9 mouse cellular contexts compared by ENCODE assay signal in the genomic region with DNA sequence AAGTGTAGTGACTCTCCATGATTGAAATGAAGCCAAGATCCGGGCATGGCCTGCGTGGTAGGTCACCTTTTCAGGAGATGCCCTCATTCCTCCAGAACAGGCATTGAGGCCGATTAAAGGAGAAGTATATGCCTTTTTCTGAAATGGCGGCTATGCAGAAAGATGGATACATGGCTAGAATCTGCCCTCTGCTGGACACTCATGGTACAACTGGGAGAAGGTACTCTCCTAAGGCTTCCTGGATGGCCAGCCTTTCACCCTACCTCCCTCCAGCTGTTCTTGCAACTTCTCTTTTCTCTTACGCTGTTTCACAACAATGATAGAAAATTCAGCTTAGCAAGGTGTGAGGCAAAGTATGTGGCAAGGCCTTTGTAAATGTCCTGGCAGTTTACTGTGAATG. TPM values are rescaled to one million over a fixed set of nuclear protein-coding genes. Genes with fewer than 3 reads are reported as not detected.
A peak's percentile ranks its signal among the peaks of the same experiment; 100 is the strongest.
DNase-seq lines count a peak whose midpoint lies in the region; ATAC-seq and TF ChIP-seq lines count a peak whose summit lies in the region.
"Had no signal": no experiment of that assay in that cellular context is flagged by ENCODE, and none has a peak within 500 bp of the region (broad histone marks: within the 10 kb centered on the region; RNA-seq: fewer than 3 reads in every experiment).

No protein-coding gene starts in this region.

- ATAC-seq in G1E (ENCODE audit: extremely low read depth, insufficient number of reproducible peaks, low FRiP score, poor library complexity, severe bottlenecking), result peak; percentile 28; the same call in 1 of the 2 replicates
- no peak for ATAC-seq in limb, embryonic 14.5 days (ENCODE audit: low FRiP score, low read depth)
- peak; percentile 86 for ATAC-seq in neutrophil, adult 5-6 weeks (ENCODE audit: extremely low read depth, insufficient number of reproducible peaks, low FRiP score, poor library complexity, severe bottlenecking)

- 43% methylated on average over 5 of the region's 5 CpGs for WGBS in cerebellum, adult 2 months
- 59% methylated on average over 5 of the region's 5 CpGs for WGBS in limb, embryonic 14.5 days

- no peak overlapping the region for H3K4me2 ChIP-seq in limb, embryonic 14.5 days (replicated peaks; ENCODE audit: low read depth, low read length, severe bottlenecking)
- H3K4me2 ChIP-seq: limb, embryonic 12.5 days had no signal

- H3K27ac ChIP-seq in cerebellum, adult 2 months (ENCODE audit: insufficient read depth, low read length), result no peak overlapping the region
- H3K27ac ChIP-seq in limb, embryonic 14.5 days (replicated peaks; ENCODE audit: low read depth, low read length), result no peak overlapping the region
- H3K27ac ChIP-seq: limb, embryonic 12.5 days had no signal

- TF ChIP-seq CTCF in G1E (IDR thresholded peaks at IDR 0.05; ENCODE audit: low read depth, low read length), result peak; percentile 54
- peak; percentile 59 for TF ChIP-seq CTCF in cerebellum, adult 2 months (IDR thresholded peaks at IDR 0.05; ENCODE audit: borderline replicate concordance, insufficient read depth, low read depth, low read length)

- peaks cover 61% of the 10 kb centered on the region for H3K36me3 ChIP-seq in G1E (replicated peaks)
- H3K36me3 ChIP-seq in limb, embryonic 14.5 days (ENCODE audit: control insufficient read depth, insufficient read depth, low read length), result peaks cover 43% of the 10 kb centered on the region

- no peaks in the 10 kb centered on the region for H3K27me3 ChIP-seq in G1E (ENCODE audit: insufficient read depth, low read length)
- H3K27me3 ChIP-seq in cerebellum, adult 2 months (ENCODE audit: control insufficient read depth, insufficient read depth, low read length), result no peaks in the 10 kb centered on the region
- no peaks in the 10 kb centered on the region for H3K27me3 ChIP-seq in limb, embryonic 14.5 days (ENCODE audit: control insufficient read depth, insufficient read depth, low read length)
- H3K27me3 ChIP-seq: limb, embryonic 12.5 days had no signal

- H3K9me3 ChIP-seq in G1E (replicated peaks), result no peaks in the 10 kb centered on the region
- H3K9me3 ChIP-seq in limb, embryonic 14.5 days (ENCODE audit: control insufficient read depth, low read length), result no peaks in the 10 kb centered on the region
- H3K9me3 ChIP-seq: limb, embryonic 12.5 days had no signal

- H3K4me3 ChIP-seq in G1E (ENCODE audit: low read depth, low read length), result no peak overlapping the region
- H3K4me3 ChIP-seq in cerebellum, adult 2 months (replicated peaks; ENCODE audit: insufficient read depth, low read depth, low read length), result no peak overlapping the region
- H3K4me3 ChIP-seq in limb, embryonic 14.5 days (replicated peaks; ENCODE audit: low read length), result no peak overlapping the region
- H3K4me3 ChIP-seq: limb, embryonic 12.5 days had no signal

- TF ChIP-seq POLR2A in cerebellum, adult 2 months (IDR thresholded peaks at IDR 0.05; ENCODE audit: borderline replicate concordance, insufficient read depth, low read length), result no peak
- no peak for TF ChIP-seq POLR2A in limb, embryonic 14.5 days (IDR thresholded peaks at IDR 0.05; ENCODE audit: borderline replicate concordance, extremely low read depth, insufficient read depth, insufficient read length)

- DNase-seq in 416B (ENCODE audit: low read depth) (peak; percentile 85), G1E (ENCODE audit: low spot score) (peak; percentile 55)
- DNase-seq in cerebellum, adult 2 months, result peak; percentile 64 to 74
- peak; percentile 64 to 95 for DNase-seq in frontal cortex, adult 2 months (ENCODE audit: extremely low spot score in 1 of 2, low spot score in 1 of 2)
- peak; percentile 52 to 83 for DNase-seq in kidney, adult 8-10 months
- DNase-seq in limb, embryonic 14.5 days (ENCODE audit: low spot score), result peak; percentile 78
- peak; percentile 84 for DNase-seq in thymus, postnatal 0 days (ENCODE audit: low spot score)

- H3K9ac ChIP-seq in limb, embryonic 14.5 days (ENCODE audit: low read depth, low read length, severe bottlenecking), result no peak overlapping the region
- H3K9ac ChIP-seq: limb, embryonic 12.5 days had no signal

- no peaks in the 10 kb centered on the region; the same call in 1 of the 2 replicates for H3K4me1 ChIP-seq in G1E (ENCODE audit: insufficient read depth, low read depth, low read length)
- peaks cover 5% of the 10 kb centered on the region; the same call in 1 of the 2 replicates for H3K4me1 ChIP-seq in cerebellum, adult 2 months (ENCODE audit: control insufficient read depth, insufficient read depth, low read length)
- no peaks in the 10 kb centered on the region for H3K4me1 ChIP-seq in limb, embryonic 14.5 days (ENCODE audit: control insufficient read depth, insufficient read depth, low read length)

RNA-seq across cellular contexts. Expression of a gene that starts 13.3 kb away (rescaled TPM):
- total RNA-seq in G1E (2014; fragmentation: Nextera tagmentation), result not detected in 2 replicates
- under 0.01 and 0.05 TPM in 2 replicates for total RNA-seq in G1E (2017)
- polyA plus RNA-seq in G1E (2012), result not detected in 2 replicates
- 94.8 and 95.7 TPM in 2 replicates for polyA plus RNA-seq in cerebellum, adult 2 months (2012; rRNA removed)
- 128 and 133 TPM in 2 replicates for polyA plus RNA-seq in frontal cortex, adult 2 months (2012; rRNA removed)
- polyA plus RNA-seq in limb, embryonic 14.5 days (2012; rRNA removed), result 16.4 and 23.3 TPM in 2 replicates
- polyA plus RNA-seq in limb, embryonic 14.5 days (2014; fragmentation: Nextera tagmentation; extraction: Ambion mirVana), result 7.4 and 8.4 TPM in 2 replicates
- 59.1 and 72.3 TPM in 2 replicates for total RNA-seq in neutrophil, adult 5-6 weeks (2017)
- 8.4 and 8.6 TPM in 2 replicates for polyA plus RNA-seq in thymus, postnatal 0 days (2015; fragmentation: Nextera tagmentation; extraction: Ambion mirVana)

RNA-seq across cellular contexts. Expression of a gene that starts 47.3 kb away (rescaled TPM):
- not detected in 2 replicates for total RNA-seq in G1E (2014; fragmentation: Nextera tagmentation)
- total RNA-seq in G1E (2017), result 1.3 and 2.5 TPM in 2 replicates
- 0.03 TPM in 1 of 2 replicates, not detected in the other for polyA plus RNA-seq in G1E (2012)
- polyA plus RNA-seq in cerebellum, adult 2 months (2012; rRNA removed), result 56.4 and 72.3 TPM in 2 replicates
- 27.4 and 29.8 TPM in 2 replicates for polyA plus RNA-seq in frontal cortex, adult 2 months (2012; rRNA removed)
- polyA plus RNA-seq in limb, embryonic 14.5 days (2012; rRNA removed), result 4.4 and 6.0 TPM in 2 replicates
- polyA plus RNA-seq in limb, embryonic 14.5 days (2014; fragmentation: Nextera tagmentation; extraction: Ambion mirVana), result 5.8 TPM in 2 replicates
- 131 and 177 TPM in 2 replicates for total RNA-seq in neutrophil, adult 5-6 weeks (2017)
- 11.1 and 11.7 TPM in 2 replicates for polyA plus RNA-seq in thymus, postnatal 0 days (2015; fragmentation: Nextera tagmentation; extraction: Ambion mirVana)

RNA-seq across cellular contexts. Expression of a gene that starts 47.4 kb away (rescaled TPM):
- 1.2 and 3.7 TPM in 2 replicates for total RNA-seq in G1E (2014; fragmentation: Nextera tagmentation)
- total RNA-seq in G1E (2017), result 0.41 and 0.93 TPM in 2 replicates
- polyA plus RNA-seq in G1E (2012), result not detected in 2 replicates
- polyA plus RNA-seq in cerebellum, adult 2 months (2012; rRNA removed), result 0.10 and 0.16 TPM in 2 replicates
- polyA plus RNA-seq in frontal cortex, adult 2 months (2012; rRNA removed), result 0.08 and 0.18 TPM in 2 replicates
- polyA plus RNA-seq in limb, embryonic 14.5 days (2012; rRNA removed), result 0.13 and 0.16 TPM in 2 replicates
- polyA plus RNA-seq in limb, embryonic 14.5 days (2014; fragmentation: Nextera tagmentation; extraction: Ambion mirVana), result 0.84 and 1.1 TPM in 2 replicates
- total RNA-seq in neutrophil, adult 5-6 weeks (2017), result 26.2 and 27.8 TPM in 2 replicates
- polyA plus RNA-seq in thymus, postnatal 0 days (2015; fragmentation: Nextera tagmentation; extraction: Ambion mirVana), result 1.7 and 2.4 TPM in 2 replicates

RNA-seq across cellular contexts. Expression of a gene that starts 54.2 kb away (rescaled TPM):
- 18.3 and 33.3 TPM in 2 replicates for total RNA-seq in G1E (2014; fragmentation: Nextera tagmentation)
- total RNA-seq in G1E (2017), result 6.7 and 8.0 TPM in 2 replicates
- 1.1 and 1.3 TPM in 2 replicates for polyA plus RNA-seq in G1E (2012)
- polyA plus RNA-seq in cerebellum, adult 2 months (2012; rRNA removed), result 1.2 TPM in 2 replicates
- polyA plus RNA-seq in frontal cortex, adult 2 months (2012; rRNA removed), result 0.88 and 1.3 TPM in 2 replicates
- 4.6 and 4.9 TPM in 2 replicates for polyA plus RNA-seq in limb, embryonic 14.5 days (2012; rRNA removed)
- 2.2 and 2.5 TPM in 2 replicates for polyA plus RNA-seq in limb, embryonic 14.5 days (2014; fragmentation: Nextera tagmentation; extraction: Ambion mirVana)
- 266 and 276 TPM in 2 replicates for total RNA-seq in neutrophil, adult 5-6 weeks (2017)
- polyA plus RNA-seq in thymus, postnatal 0 days (2015; fragmentation: Nextera tagmentation; extraction: Ambion mirVana), result 17.7 and 22.7 TPM in 2 replicates
